Comparison of ENCODE assay signal across 12 mouse cellular contexts in genomic region chr1:152171034-152171790, GRCm38 (mm10).
A peak's percentile ranks its signal among the peaks of the same experiment; 100 is the strongest.
DNase-seq lines count a peak whose midpoint lies in the region; ATAC-seq lines count a peak whose summit lies in the region.
"Had no signal": no experiment of that assay in that cellular context is flagged by ENCODE, and none has a peak within 500 bp of the region (broad histone marks: within the 10 kb centered on the region; RNA-seq: fewer than 3 reads in every experiment).

No protein-coding gene starts in this region.

- H3K9ac ChIP-seq in forebrain, embryonic 14.5 days (ENCODE audit: low read length): peak overlapping the region; percentile 29; the same call in 1 of the 2 replicates
- H3K9ac ChIP-seq in neural tube, embryonic 15.5 days (replicated peaks): no peak overlapping the region
- H3K9ac ChIP-seq: embryonic facial prominence, embryonic 12.5 days; lung, embryonic 15.5 days had no signal

- no peaks in the 10 kb centered on the region for H3K9me3 ChIP-seq in forebrain, embryonic 14.5 days (replicated peaks; ENCODE audit: control insufficient read depth, low read length)
- no peaks in the 10 kb centered on the region for H3K9me3 ChIP-seq in neural tube, embryonic 15.5 days (replicated peaks)
- H3K9me3 ChIP-seq: embryonic facial prominence, embryonic 12.5 days; lung, embryonic 15.5 days had no signal

- H3K4me2 ChIP-seq in forebrain, embryonic 14.5 days (ENCODE audit: low read length): no peak overlapping the region
- H3K4me2 ChIP-seq in neural tube, embryonic 15.5 days: no peak overlapping the region
- H3K4me2 ChIP-seq: embryonic facial prominence, embryonic 12.5 days; lung, embryonic 15.5 days had no signal

- intact Hi-C loops in gastrocnemius, postnatal 14 days (cut with DNase I; ENCODE audit: low total_unique reads): no loop called here
- intact Hi-C loops in left cerebral cortex, postnatal 25 days (cut with DNase I): no loop called here
- intact Hi-C loops in left cerebral cortex, postnatal 10 days (cut with DNase I): no loop called here

- 15% methylated on average over 16 of the region's 16 CpGs for WGBS in forebrain, embryonic 14.5 days
- WGBS in neural tube, embryonic 15.5 days: 37% methylated on average over 16 of the region's 16 CpGs

- DNase-seq in gastrocnemius, adult 18-20 months (ENCODE audit: low spot score): peak; percentile 79
- DNase-seq in gastrocnemius, postnatal 14 days: no peak
- peak; percentile 11 to 28 for DNase-seq in left cerebral cortex, postnatal 25 days (ENCODE audit: low spot score in 2 of 2)
- DNase-seq in left cerebral cortex, postnatal 10 days (ENCODE audit: extremely low spot score in 1 of 2, low spot score in 2 of 2): no peak
- DNase-seq in forebrain, embryonic 14.5 days (ENCODE audit: low spot score): peak; percentile 53
- no peak for DNase-seq in B cell, adult 2 months
- DNase-seq: kidney, adult 18-20 months; right cerebral cortex, postnatal 14 days had no signal

- H3K27ac ChIP-seq in forebrain, embryonic 14.5 days (ENCODE audit: low read depth, low read length): peak overlapping the region; percentile 71
- H3K27ac ChIP-seq in neural tube, embryonic 15.5 days (replicated peaks): 0 out of 2 replicates have a peak overlapping the region, but pooled peaks have one; percentile 37
- H3K27ac ChIP-seq: embryonic facial prominence, embryonic 12.5 days; lung, embryonic 15.5 days had no signal

- no peak overlapping the region for H3K4me3 ChIP-seq in forebrain, embryonic 14.5 days (ENCODE audit: low read depth, low read length)
- H3K4me3 ChIP-seq in neural tube, embryonic 15.5 days (replicated peaks): no peak overlapping the region
- H3K4me3 ChIP-seq: embryonic facial prominence, embryonic 12.5 days; lung, embryonic 15.5 days had no signal

- ATAC-seq in forebrain, embryonic 14.5 days: peak; percentile 57; the same call in 1 of the 2 replicates
- peak; percentile 41; the same call in 1 of the 2 replicates for ATAC-seq in neural tube, embryonic 15.5 days (ENCODE audit: low FRiP score)
- ATAC-seq in megakaryocyte progenitor cell, adult 5-6 weeks (replicated peaks; ENCODE audit: poor library complexity): no peak

- peaks cover 13% of the 10 kb centered on the region for H3K4me1 ChIP-seq in forebrain, embryonic 14.5 days (ENCODE audit: control insufficient read depth, insufficient read depth, low read length)
- H3K4me1 ChIP-seq in neural tube, embryonic 15.5 days: peaks cover 9% of the 10 kb centered on the region
- H3K4me1 ChIP-seq: embryonic facial prominence, embryonic 12.5 days had no signal

- H3K36me3 ChIP-seq in forebrain, embryonic 14.5 days (ENCODE audit: control insufficient read depth, insufficient read depth, low read length): no peaks in the 10 kb centered on the region
- H3K36me3 ChIP-seq in neural tube, embryonic 15.5 days: no peaks in the 10 kb centered on the region
- H3K36me3 ChIP-seq: embryonic facial prominence, embryonic 12.5 days; lung, embryonic 15.5 days had no signal

- no peaks in the 10 kb centered on the region for H3K27me3 ChIP-seq in forebrain, embryonic 14.5 days (replicated peaks; ENCODE audit: control insufficient read depth, insufficient read depth, low read length)
- no peaks in the 10 kb centered on the region for H3K27me3 ChIP-seq in neural tube, embryonic 15.5 days (replicated peaks)
- H3K27me3 ChIP-seq: embryonic facial prominence, embryonic 12.5 days; lung, embryonic 15.5 days had no signal

Comparison
In these comparisons a context has a peak if more than half of its experiments do, and no peak if none do; other contexts are left out.
1. DNase-seq: peak in gastrocnemius, adult 18-20 months (single experiment), left cerebral cortex, postnatal 25 days (2 of 2) and forebrain, embryonic 14.5 days (single experiment); none in gastrocnemius, postnatal 14 days (single experiment), left cerebral cortex, postnatal 10 days (0 of 2) and B cell, adult 2 months (0 of 2).